Mouse (Mus musculus) MEL (cell line): ENCODE measurements around the gene Dscam. TPM values are rescaled to one million over a fixed set of nuclear protein-coding genes. Genes with fewer than 3 reads are reported as not detected.

ENCODE experiments used
- DNase-seq: peaks from one replicate; pipeline ENCODE4 v3.0.0; 2011; ENCODE audit warnings: low read depth, low spot score
- H3K27ac ChIP-seq: 2 replicates; pipeline ENCODE4 v1.5.1; 2012; ENCODE audit warnings: low read depth, mild to moderate bottlenecking, control low read depth, low read length, moderate library complexity; ENCODE audit not compliant: control insufficient read depth
- H3K27me3 ChIP-seq, 2 experiments: fragments of 150-350 bp in 1 of 2; sonication (generic) in 1 of 2; 2 replicates each; pipeline ENCODE4 v1.6.1; 2012; ENCODE audit warnings: low read length in 2 of 2, mild to moderate bottlenecking in 2 of 2, improper control_type of control experiment in 1 of 2, moderate library complexity in 1 of 2; ENCODE audit not compliant: insufficient read depth in 2 of 2, control insufficient read depth in 1 of 2
- H3K36me3 ChIP-seq, 2 experiments: 2 replicates each; pipeline ENCODE4 v1.6.1; 2012 to 2014; ENCODE audit warnings: low read length in 2 of 2, improper control_type of control experiment in 1 of 2, inconsistent platforms in 1 of 2, mild to moderate bottlenecking in 1 of 2; ENCODE audit not compliant: insufficient read depth in 2 of 2, control insufficient read depth in 1 of 2
- H3K4me1 ChIP-seq, 2 experiments: fragments of 150-350 bp in 1 of 2; sonication (generic) in 1 of 2; 2 replicates each; pipeline ENCODE4 v1.6.1; 2012; ENCODE audit warnings: low read length in 2 of 2, improper control_type of control experiment in 1 of 2, mild to moderate bottlenecking in 1 of 2; ENCODE audit not compliant: insufficient read depth in 2 of 2, control insufficient read depth in 1 of 2
- H3K4me3 ChIP-seq, 2 experiments: fragments of 150-350 bp in 1 of 2; sonication (generic) in 1 of 2; 2 replicates each; pipeline ENCODE4 v1.5.1; 2012; ENCODE audit warnings: low read depth in 2 of 2, low read length in 2 of 2, mild to moderate bottlenecking in 2 of 2, moderate library complexity in 2 of 2, control low read depth in 1 of 2, improper control_type of control experiment in 1 of 2; ENCODE audit not compliant: control insufficient read depth in 1 of 2, insufficient read depth in 1 of 2
- H3K79me2 ChIP-seq: 2 replicates; pipeline ENCODE4 v1.6.1; 2012; ENCODE audit warnings: mild to moderate bottlenecking, low read length, moderate library complexity; ENCODE audit not compliant: control insufficient read depth, poor library complexity, insufficient read depth
- H3K9ac ChIP-seq: 2 replicates; pipeline ENCODE4 v1.6.1; 2012; ENCODE audit warnings: low read depth, mild to moderate bottlenecking, control low read depth, low read length, moderate library complexity; ENCODE audit not compliant: control insufficient read depth, poor library complexity, severe bottlenecking
- H3K9me3 ChIP-seq: fragments of 150-350 bp; sonication (generic); replicated peaks from 2 replicates; pipeline ENCODE4 v1.6.1; 2012; ENCODE audit warnings: mild to moderate bottlenecking, low read length, improper control_type of control experiment, moderate library complexity; ENCODE audit not compliant: insufficient read depth
- CTCF ChIP-seq, 3 experiments: IDR thresholded peaks in 2 of 3; conservative IDR thresholded peaks in 1 of 3; 2 replicates each; pipeline ENCODE4 v1.5.1; 2011 to 2012; ENCODE audit warnings: low read length in 3 of 3, low read depth in 2 of 3, mild to moderate bottlenecking in 2 of 3, improper control_type of control experiment in 1 of 3, inconsistent platforms in 1 of 3, mixed read lengths in 1 of 3, moderate library complexity in 1 of 3; ENCODE audit not compliant: control insufficient read depth in 1 of 3, insufficient read depth in 1 of 3, poor library complexity in 1 of 3, severe bottlenecking in 1 of 3
- E2F4 ChIP-seq: IDR thresholded peaks from 2 replicates; pipeline ENCODE4 v1.6.1; 2011; ENCODE audit warnings: low read depth, low read length, improper control_type of control experiment, borderline replicate concordance
- ELF1 ChIP-seq: IDR thresholded peaks from 2 replicates; pipeline ENCODE4 v1.6.1; 2014; ENCODE audit warnings: low read depth, mild to moderate bottlenecking, inconsistent platforms, low read length, improper control_type of control experiment, moderate library complexity
- GABPA ChIP-seq: IDR thresholded peaks from 2 replicates; pipeline ENCODE4 v1.6.1; 2012; ENCODE audit warnings: low read depth, mild to moderate bottlenecking, inconsistent platforms, low read length, improper control_type of control experiment, moderate library complexity
- JUND ChIP-seq: IDR thresholded peaks from 2 replicates; pipeline ENCODE4 v1.6.1; 2011; ENCODE audit warnings: low read depth, mild to moderate bottlenecking, improper control_type of control experiment, low read length
- KAT2A ChIP-seq: conservative IDR thresholded peaks from 2 replicates; pipeline ENCODE4 v1.6.1; 2012; ENCODE audit warnings: low read depth, low read length, improper control_type of control experiment, inconsistent platforms
- MAZ ChIP-seq: IDR thresholded peaks from 2 replicates; pipeline ENCODE4 v1.6.1; 2012; ENCODE audit warnings: low read depth, mild to moderate bottlenecking, inconsistent platforms, low read length, improper control_type of control experiment
- MYB ChIP-seq: IDR thresholded peaks from 2 replicates; pipeline ENCODE4 v1.6.1; 2011; ENCODE audit warnings: mild to moderate bottlenecking, low read depth, low read length, improper control_type of control experiment
- MYC ChIP-seq: IDR thresholded peaks from 2 replicates; pipeline ENCODE4 v1.6.1; 2011; ENCODE audit warnings: low read depth, mild to moderate bottlenecking, low read length, improper control_type of control experiment, moderate library complexity
- NRF1 ChIP-seq: IDR thresholded peaks from 2 replicates; pipeline ENCODE4 v1.6.1; 2014; ENCODE audit warnings: low read depth, mild to moderate bottlenecking, inconsistent platforms, low read length, improper control_type of control experiment, moderate library complexity; ENCODE audit not compliant: poor library complexity, insufficient read depth, severe bottlenecking
- POLR2A ChIP-seq, 2 experiments: IDR thresholded peaks; 2 replicates each; pipeline ENCODE4 v1.6.1; 2011 to 2012; ENCODE audit warnings: low read length in 2 of 2, mild to moderate bottlenecking in 2 of 2, control low read depth in 1 of 2, improper control_type of control experiment in 1 of 2, low read depth in 1 of 2, moderate library complexity in 1 of 2; ENCODE audit not compliant: control insufficient read depth in 1 of 2, insufficient read depth in 1 of 2, poor library complexity in 1 of 2
- POLR2AphosphoS2 ChIP-seq: IDR thresholded peaks from 2 replicates; pipeline ENCODE4 v1.6.1; 2011; ENCODE audit warnings: low read length, improper control_type of control experiment
- POLR2AphosphoS5 ChIP-seq: IDR thresholded peaks from 2 replicates; pipeline ENCODE4 v1.6.1; 2012; ENCODE audit warnings: low read depth, borderline replicate concordance, mild to moderate bottlenecking, inconsistent platforms, low read length, moderate library complexity, mixed read lengths
- SIN3A ChIP-seq: IDR thresholded peaks from 2 replicates; pipeline ENCODE4 v1.6.1; 2012; ENCODE audit warnings: low read length, improper control_type of control experiment, inconsistent platforms
- SMC3 ChIP-seq: IDR thresholded peaks from 2 replicates; pipeline ENCODE4 v1.6.1; 2011; ENCODE audit warnings: low read depth, low read length, improper control_type of control experiment
- TAL1 ChIP-seq: IDR thresholded peaks from 2 replicates; pipeline ENCODE4 v1.6.1; 2012; ENCODE audit warnings: mild to moderate bottlenecking, inconsistent platforms, low read length, moderate library complexity, mixed read lengths
- TCF12 ChIP-seq: IDR thresholded peaks from 2 replicates; pipeline ENCODE4 v1.6.1; 2014; ENCODE audit warnings: low read depth, mild to moderate bottlenecking, inconsistent platforms, low read length, improper control_type of control experiment, moderate library complexity
- ZC3H11A ChIP-seq: IDR thresholded peaks from 2 replicates; pipeline ENCODE4 v1.6.1; 2012; ENCODE audit warnings: low read depth, mild to moderate bottlenecking, inconsistent platforms, low read length, improper control_type of control experiment
- ZKSCAN1 ChIP-seq: IDR thresholded peaks from 2 replicates; pipeline ENCODE4 v1.6.1; 2012; ENCODE audit warnings: low read depth, mild to moderate bottlenecking, inconsistent platforms, low read length, improper control_type of control experiment, moderate library complexity
- polyA plus RNA-seq, 2 experiments: library from polyadenylated mRNA; stranded (reverse) in 1 of 2; unstranded in 1 of 2; fragments of >175 nt in 1 of 2; fragments of >200 nt in 1 of 2; gene quantifications; 2 replicates each; pipeline versions ENCODE4 v1.2.1 to v1.2.4; 2012; ENCODE audit warnings: low replicate concordance in 2 of 2, low read depth in 1 of 2; ENCODE audit not compliant: insufficient read length in 2 of 2, insufficient read depth in 1 of 2, missing spikeins in 1 of 2
- total RNA-seq: library from RNA; depleted of rRNA; stranded (reverse); fragments of 300-350 nt; gene quantifications from 2 replicates; pipeline ENCODE4 v1.2.3, GENCODE M21; 2012

Dscam gene
- total and polyA plus RNA-seq, 3 experiments, result not detected

DNA sequence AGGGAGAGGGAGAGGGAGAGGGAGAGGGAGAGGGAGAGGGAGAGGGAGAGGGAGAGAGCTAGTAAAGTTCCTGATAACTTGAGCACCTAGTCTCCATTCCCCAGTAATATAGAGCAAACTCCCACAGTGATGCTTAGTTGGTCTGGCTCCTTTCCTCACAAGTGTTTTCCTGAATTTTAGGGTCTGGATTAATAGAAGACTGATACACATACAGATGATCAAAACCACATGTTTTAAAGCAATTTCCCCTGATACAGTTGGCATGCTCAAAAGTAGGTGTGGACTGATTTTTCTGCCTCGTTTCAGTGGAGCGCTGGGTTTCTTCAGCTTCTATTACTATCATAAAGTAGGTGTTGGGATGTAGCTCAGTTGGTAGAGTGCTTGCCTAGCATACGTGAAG, 519.1 kb downstream of the Dscam start:
- no peak for TF ChIP-seq TCF12
- no peak for TF ChIP-seq E2F4
- TF ChIP-seq JUND, result no peak
- no peak for TF ChIP-seq ZC3H11A
- TF ChIP-seq NRF1, result no peak
- Histone ChIP-seq H3K4me1 (no peaks in the 10 kb centered on the region), H3K4me3 (no peak overlapping the region), H3K27ac (no peak overlapping the region), H3K36me3 (no peaks in the 10 kb centered on the region), H3K9me3 (no peaks in the 10 kb centered on the region), H3K27me3 (no peaks in the 10 kb centered on the region), H3K9ac (no peak overlapping the region), H3K79me2 (no peaks in the 10 kb centered on the region)
- no peak for DNase-seq

DNA sequence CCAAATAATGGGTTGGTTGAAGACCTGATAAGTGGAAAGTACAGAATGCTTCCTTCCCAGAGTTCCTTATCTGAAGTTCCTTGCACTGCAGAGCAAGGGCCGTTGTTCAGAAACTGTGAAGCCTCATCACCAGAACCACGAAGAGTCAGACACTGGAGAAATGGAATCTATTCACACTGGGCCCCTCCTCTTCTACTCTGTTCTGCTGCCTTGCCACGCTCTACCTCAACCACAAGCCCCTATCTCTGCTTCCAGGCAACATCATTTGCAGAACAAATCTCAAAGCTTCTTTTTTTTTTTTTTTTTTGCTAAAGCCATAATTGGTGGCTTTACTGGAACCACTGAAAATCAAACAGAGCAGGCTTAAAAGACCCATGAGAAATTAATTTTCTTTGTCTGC, 530.5 kb downstream of the Dscam start:
- Histone ChIP-seq H3K79me2 (no peaks in the 10 kb centered on the region), H3K27me3 (no peaks in the 10 kb centered on the region), H3K36me3 (no peaks in the 10 kb centered on the region), H3K9me3 (no peaks in the 10 kb centered on the region), H3K4me1 (no peaks in the 10 kb centered on the region), H3K4me3 (no peak overlapping the region), H3K27ac (no peak overlapping the region), H3K9ac (no peak overlapping the region)
- no peak for DNase-seq
- TF ChIP-seq POLR2A (IDR thresholded peaks at IDR 0.05; ENCODE audit: control insufficient read depth in 1 of 2, insufficient read depth in 1 of 2, low read depth in 1 of 2, low read length in 2 of 2, poor library complexity in 1 of 2) (no peak), POLR2AphosphoS5 (no peak), MAZ (no peak), TAL1 (no peak), MYC (no peak), ZKSCAN1 (no peak), SMC3 (no peak)

DNA sequence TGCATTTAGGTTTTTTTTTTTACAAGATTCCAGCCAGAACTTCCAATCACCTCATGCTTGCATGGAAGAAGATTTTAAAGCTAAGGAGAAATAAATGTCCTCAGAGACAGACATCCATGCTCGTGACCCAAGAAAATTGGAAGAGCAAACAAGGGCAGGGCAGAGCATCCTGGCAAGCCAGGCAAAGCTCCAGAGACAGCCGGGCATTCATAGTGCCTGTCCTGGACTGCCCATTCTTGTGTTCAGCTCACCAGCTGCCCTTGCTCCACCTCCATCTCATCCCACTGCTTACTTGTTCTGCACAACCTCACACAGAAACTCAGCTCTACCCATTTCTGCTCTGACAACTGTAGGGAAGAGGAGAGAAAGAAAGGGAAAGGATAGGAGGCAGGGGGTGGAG, 534.6 kb downstream of the Dscam start:
- no peak for TF ChIP-seq GABPA
- no peak for TF ChIP-seq TCF12
- no peak for TF ChIP-seq MYB
- no peak for TF ChIP-seq SIN3A
- no peak for TF ChIP-seq KAT2A
- no peak for TF ChIP-seq CTCF (IDR thresholded peaks at IDR 0.05 in 2 of 3, conservative IDR thresholded peaks at IDR 0.05 in 1 of 3; ENCODE audit: control insufficient read depth in 1 of 3, insufficient read depth in 1 of 3, low read depth in 2 of 3, low read length in 3 of 3, poor library complexity in 1 of 3, severe bottlenecking in 1 of 3)
- no peak for TF ChIP-seq ELF1
- TF ChIP-seq POLR2AphosphoS2, result no peak
- no peaks in the 10 kb centered on the region for H3K79me2 ChIP-seq

More for the DNA sequence above, 534.6 kb downstream of the Dscam start:
- no peak overlapping the region for H3K27ac ChIP-seq
- no peak overlapping the region for H3K4me3 ChIP-seq
- no peaks in the 10 kb centered on the region for H3K4me1 ChIP-seq
- H3K9ac ChIP-seq, result no peak overlapping the region
- H3K36me3 ChIP-seq, result no peaks in the 10 kb centered on the region
- H3K9me3 ChIP-seq, result no peaks in the 10 kb centered on the region
- no peak for DNase-seq
- no peaks in the 10 kb centered on the region for H3K27me3 ChIP-seq
